Mouse (Mus musculus) lung, postnatal 0 days (tissue): ENCODE data around the gene Lrrc4c. TPM values are rescaled to one million over a fixed set of nuclear protein-coding genes. Genes with fewer than 3 reads are reported as not detected.

Source experiments
- ATAC-seq: fragments of 200-750 bp; cut with Nextera tagmentation; 2 replicates; pipeline ENCODE4 v1.8.0; 2017; ENCODE audit warnings: moderate library complexity
- DNase-seq: peaks from one replicate; pipeline ENCODE4 v3.0.0-alpha.2; 2016; ENCODE audit warnings: low spot score
- H3K27ac ChIP-seq: fragments of 300-500 bp; sonication (generic); 2 replicates; pipeline ENCODE4 v1.5.1; 2014; ENCODE audit warnings: antibody characterized with exemption, mild to moderate bottlenecking, low read length, mixed read lengths
- H3K27me3 ChIP-seq: fragments of 300-500 bp; sonication (generic); replicated peaks from 2 replicates; pipeline ENCODE4 v1.6.1; 2014; ENCODE audit warnings: low read length, mixed read lengths; ENCODE audit not compliant: insufficient read depth
- H3K36me3 ChIP-seq: fragments of 300-500 bp; sonication (generic); 2 replicates; pipeline ENCODE4 v1.6.1; 2014; ENCODE audit warnings: low read length, mixed read lengths; ENCODE audit not compliant: insufficient read depth
- H3K4me1 ChIP-seq: fragments of 300-500 bp; sonication (generic); 2 replicates; pipeline ENCODE4 v1.6.1; 2014; ENCODE audit warnings: antibody characterized with exemption, low read depth, low read length, mixed read lengths; ENCODE audit not compliant: insufficient read depth
- H3K4me2 ChIP-seq: fragments of 300-500 bp; sonication (generic); replicated peaks from 2 replicates; pipeline ENCODE4 v1.6.1; 2014; ENCODE audit warnings: low read depth, mild to moderate bottlenecking, low read length, moderate library complexity, mixed read lengths
- H3K4me3 ChIP-seq: fragments of 300-500 bp; sonication (generic); 2 replicates; pipeline ENCODE4 v1.5.1; 2014; ENCODE audit warnings: low read depth, low read length
- H3K9ac ChIP-seq: fragments of 300-500 bp; sonication (generic); replicated peaks from 2 replicates; pipeline ENCODE4 v1.6.1; 2014; ENCODE audit warnings: low read depth, mild to moderate bottlenecking
- H3K9me3 ChIP-seq: fragments of 300-500 bp; sonication (generic); 2 replicates; pipeline ENCODE4 v1.6.1; 2016; ENCODE audit warnings: low read length, mixed read lengths
- CTCF ChIP-seq: IDR thresholded peaks from 2 replicates; pipeline ENCODE4 v1.5.1; 2016; ENCODE audit warnings: antibody characterized with exemption, mild to moderate bottlenecking
- EP300 ChIP-seq: IDR thresholded peaks from 2 replicates; pipeline ENCODE4 v1.6.1; 2016; ENCODE audit warnings: antibody characterized with exemption, mild to moderate bottlenecking, control low read depth
- WGBS: fragments of 180-500 bp; shearing (Covaris S2); extraction: QIAGEN DNeasy Blood & Tissue Kit; methylation state at CpG from one replicate; pipeline ENCODE4 v1.1.7; 2014; 5-methylcytosine and 5-hydroxymethylcytosine counted together
- polyA plus RNA-seq: library from polyadenylated mRNA; unstranded; fragments of >200 nt; fragmentation: Nextera tagmentation; extraction: Ambion mirVana; gene quantifications from 2 replicates; pipeline ENCODE4 v1.2.1, GENCODE M21; 2015

The Lrrc4c gene
- polyA plus RNA-seq, 1 experiment from 2014 or later: 0.81 TPM

GRCm38 (mm10) chr2:97124246-97124645 is 806.3 kb downstream of the Lrrc4c start:
- H3K27ac ChIP-seq: no peak overlapping the region
- H3K4me1 ChIP-seq: no peaks in the 10 kb centered on the region
- TF ChIP-seq EP300: no peak
- H3K4me3 ChIP-seq: no peak overlapping the region
- no peak overlapping the region for H3K9ac ChIP-seq
- H3K36me3 ChIP-seq: no peaks in the 10 kb centered on the region
- H3K27me3 ChIP-seq: no peaks in the 10 kb centered on the region
- DNase-seq (no peak), ATAC-seq (no peak)
- no peaks in the 10 kb centered on the region for H3K9me3 ChIP-seq
- WGBS: 61% methylated on average over 3 of the region's 3 CpGs
- no peak overlapping the region for H3K4me2 ChIP-seq

- WGBS: 78% methylated on average over 3 of the region's 3 CpGs
- ATAC-seq: no peak
- H3K4me3 ChIP-seq: no peak overlapping the region
- H3K36me3 ChIP-seq: no peaks in the 10 kb centered on the region
- no peak for DNase-seq
- H3K27me3 ChIP-seq: no peaks in the 10 kb centered on the region
- no peak overlapping the region for H3K4me2 ChIP-seq
- TF ChIP-seq EP300: no peak
- no peak for TF ChIP-seq CTCF
- H3K9me3 ChIP-seq: no peaks in the 10 kb centered on the region
- H3K4me1 ChIP-seq: no peaks in the 10 kb centered on the region
- H3K27ac ChIP-seq: no peak overlapping the region
- H3K9ac ChIP-seq: no peak overlapping the region
These were observed 820.5 kb downstream of the Lrrc4c start for GRCm38 (mm10) chr2:97138454-97138853.

GRCm38 (mm10) chr2:97151626-97152194 is 833.7 kb downstream of the Lrrc4c start:
- Histone ChIP-seq H3K4me2 (no peak overlapping the region), H3K9me3 (no peaks in the 10 kb centered on the region), H3K36me3 (no peaks in the 10 kb centered on the region), H3K4me3 (no peak overlapping the region), H3K4me1 (no peaks in the 10 kb centered on the region), H3K9ac (no peak overlapping the region), H3K27me3 (no peaks in the 10 kb centered on the region), H3K27ac (no peak overlapping the region)
- ATAC-seq: no peak
- no peak for DNase-seq
- 88% methylated on average over 3 of the region's 3 CpGs for WGBS
- no peak for TF ChIP-seq EP300
- no peak for TF ChIP-seq CTCF

GRCm38 (mm10) chr2:97165745-97166144 is 847.8 kb downstream of the Lrrc4c start:
- Histone ChIP-seq H3K27ac (no peak overlapping the region), H3K4me3 (no peak overlapping the region), H3K9me3 (no peaks in the 10 kb centered on the region), H3K36me3 (no peaks in the 10 kb centered on the region), H3K4me1 (no peaks in the 10 kb centered on the region), H3K9ac (no peak overlapping the region), H3K27me3 (no peaks in the 10 kb centered on the region), H3K4me2 (no peak overlapping the region)
- no peak for TF ChIP-seq EP300
- no peak for TF ChIP-seq CTCF
- WGBS: 83% methylated on average over 2 of the region's 2 CpGs
- ATAC-seq: no peak
- DNase-seq: no peak

GRCm38 (mm10) chr2:97178399-97178798 is 860.4 kb downstream of the Lrrc4c start:
- H3K36me3 ChIP-seq: no peaks in the 10 kb centered on the region
- no peak overlapping the region for H3K9ac ChIP-seq
- H3K27ac ChIP-seq: no peak overlapping the region
- H3K9me3 ChIP-seq: no peaks in the 10 kb centered on the region
- no peaks in the 10 kb centered on the region for H3K27me3 ChIP-seq
- TF ChIP-seq CTCF (no peak), EP300 (no peak)
- DNase-seq (no peak), ATAC-seq (no peak)
- no peak overlapping the region for H3K4me3 ChIP-seq
- 55% methylated on average over 4 of the region's 4 CpGs for WGBS
- no peak overlapping the region for H3K4me2 ChIP-seq
- H3K4me1 ChIP-seq: no peaks in the 10 kb centered on the region

GRCm38 (mm10) chr2:97196968-97197606 is 879.1 kb downstream of the Lrrc4c start:
- TF ChIP-seq CTCF (no peak), EP300 (no peak)

More at GRCm38 (mm10) chr2:97196968-97197606, 879.1 kb downstream of the Lrrc4c start:
- DNase-seq (no peak), ATAC-seq (no peak)
- Histone ChIP-seq H3K4me1 (no peaks in the 10 kb centered on the region), H3K27ac (no peak overlapping the region), H3K4me2 (no peak overlapping the region), H3K36me3 (no peaks in the 10 kb centered on the region), H3K9ac (no peak overlapping the region), H3K9me3 (no peaks in the 10 kb centered on the region; the same call in 1 of the 2 replicates), H3K4me3 (no peak overlapping the region), H3K27me3 (no peaks in the 10 kb centered on the region)
- 71% methylated on average over 4 of the region's 4 CpGs for WGBS
